Mouse (Mus musculus): ENCODE results near the gene Rps18. TPM values are rescaled to one million over a fixed set of nuclear protein-coding genes. Genes with fewer than 3 reads are reported as not detected.
A peak's percentile ranks its signal among the peaks of the same experiment; 100 is the strongest.
"Not testable (repeated sequence)": the region's sequence is repeated elsewhere in the genome, so short reads cannot be mapped to it uniquely, and the experiment has no call there.

Gene Rps18
- total RNA-seq, 2 experiments from 2014 or later, result 356 to 380 TPM

GRCm38 (mm10) chr17:33909869-33910250, 45.9 kb downstream of the Rps18 start:
- DNase-seq (ENCODE audit: low spot score in 2 of 2), result no peak

- DNase-seq (ENCODE audit: low spot score in 2 of 2), result peak; percentile 97 to 99
Observed at GRCm38 (mm10) chr17:33909077-33909868, 46.5 kb downstream of the Rps18 start, which contains the start of gene Daxx. Gene Daxx, plus strand, starts transcription at chr17:33909414.

- DNase-seq (ENCODE audit: low spot score in 2 of 2), result peak; percentile 55 to 61
Observed at GRCm38 (mm10) chr17:33908331-33909076, 47.3 kb downstream of the Rps18 start.

- not testable (repeated sequence) for DNase-seq (ENCODE audit: low spot score in 2 of 2)
Observed at GRCm38 (mm10) chr17:33904835-33905234, 51.0 kb downstream of the Rps18 start, which contains the start of gene Platr17. Gene Platr17, plus strand, starts transcription at chr17:33905135.

GRCm38 (mm10) chr17:33903911-33904651, 51.7 kb downstream of the Rps18 start:
- not testable (repeated sequence) for DNase-seq (ENCODE audit: low spot score in 2 of 2)

- no peak for DNase-seq (ENCODE audit: low spot score in 2 of 2)
Observed at GRCm38 (mm10) chr17:33902491-33902890, 53.3 kb downstream of the Rps18 start.

- no peak for DNase-seq (ENCODE audit: low spot score in 2 of 2)
Observed at GRCm38 (mm10) chr17:33902079-33902478, 53.7 kb downstream of the Rps18 start.

Other genes starting within 250 kb of the Rps18 start
- 10 to 100 TPM; 84.7 to 89.0 TPM for gene March2, start 237.3 kb downstream of the Rps18 start, total RNA-seq (2021)
- 100 to 1,000 TPM; 281 to 286 TPM for gene Rab11b, start 195.5 kb downstream of the Rps18 start, total RNA-seq (2021)
- gene Angptl4, start 174.2 kb downstream of the Rps18 start, total RNA-seq (2021), result 1 to 10 TPM; 4.8 to 5.8 TPM
- gene Kank3, start 145.5 kb downstream of the Rps18 start, total RNA-seq (2021), result 10 to 100 TPM; 45.2 to 48.1 TPM
- gene Rps28, start 131.4 kb downstream of the Rps18 start, total RNA-seq (2021), result 100 to 1,000 TPM; 776 to 830 TPM
- gene Ndufa7, start 131.4 kb downstream of the Rps18 start, total RNA-seq (2021), result 100 to 1,000 TPM; 209 to 232 TPM
- 10 to 100 TPM; 25.9 to 28.8 TPM for gene Cd320, start 112.9 kb downstream of the Rps18 start, total RNA-seq (2021)
- not detected for gene Gm7029, start 82.2 kb downstream of the Rps18 start, total RNA-seq (2021)
- gene Kifc1, start 65.3 kb downstream of the Rps18 start, total RNA-seq (2021), result 1 to 10 TPM; 2.9 to 4.5 TPM
- under 1 TPM in 1 of 2 experiments, not detected in 1; 0.50 TPM for gene Platr17, start 50.9 kb downstream of the Rps18 start, total RNA-seq (2021)
- gene Daxx, start 46.6 kb downstream of the Rps18 start, total RNA-seq (2021), result 10 to 100 TPM; 28.0 to 28.6 TPM
- gene Tapbp, start 40.1 kb downstream of the Rps18 start, total RNA-seq (2021), result 10 to 100 TPM; 27.4 to 34.4 TPM
- 10 to 100 TPM; 30.5 to 34.0 TPM for gene Zbtb22, start 40.1 kb downstream of the Rps18 start, total RNA-seq (2021)
- gene Rgl2, start 26.5 kb downstream of the Rps18 start, total RNA-seq (2021), result 10 to 100 TPM; 67.0 to 68.9 TPM
- gene Pfdn6, start 15.7 kb downstream of the Rps18 start, total RNA-seq (2021), result 10 to 100 TPM; 89.3 to 93.4 TPM
- 10 to 100 TPM; 17.5 to 18.5 TPM for gene Wdr46, start 15.3 kb downstream of the Rps18 start, total RNA-seq (2021)
- 1 to 10 TPM; 5.4 to 6.8 TPM for gene B3galt4, start 4.5 kb downstream of the Rps18 start, total RNA-seq (2021)
- gene Vps52, start 189 bp downstream of the Rps18 start, total RNA-seq (2021), result 10 to 100 TPM; 78.5 to 84.4 TPM
- 10 to 100 TPM; 14.4 to 15.9 TPM for gene H2-K1, start 44.3 kb upstream of the Rps18 start, total RNA-seq (2021)
- gene Ring1, start 68.7 kb upstream of the Rps18 start, total RNA-seq (2021), result 10 to 100 TPM; 32.5 to 37.8 TPM
- 10 to 100 TPM; 48.0 to 48.7 TPM for gene H2-Ke6, start 72.1 kb upstream of the Rps18 start, total RNA-seq (2021)
- gene Slc39a7, start 75.7 kb upstream of the Rps18 start, total RNA-seq (2021), result 10 to 100 TPM; 91.2 to 97.5 TPM
- gene Rxrb, start 75.8 kb upstream of the Rps18 start, total RNA-seq (2021), result 10 to 100 TPM; 70.9 to 72.1 TPM
- 10 to 100 TPM; 26.8 to 27.4 TPM for gene Col11a2, start 83.4 kb upstream of the Rps18 start, total RNA-seq (2021)
- gene H2-Oa, start 136.3 kb upstream of the Rps18 start, total RNA-seq (2021), result not detected
- gene H2-DMa, start 163.5 kb upstream of the Rps18 start, total RNA-seq (2021), result 10 to 100 TPM; 36.8 to 38.0 TPM
- 100 to 1,000 TPM; 248 to 278 TPM for gene Brd2, start 166.6 kb upstream of the Rps18 start, total RNA-seq (2021)
- 1 to 10 TPM in 1 of 2 experiments, under 1 TPM in 1; 0.55 to 1.0 TPM for gene H2-DMb2, start 187.3 kb upstream of the Rps18 start, total RNA-seq (2021)
- gene H2-DMb1, start 197.1 kb upstream of the Rps18 start, total RNA-seq (2021), result under 1 TPM; 0.65 to 0.98 TPM
- gene Tap1, start 231.6 kb upstream of the Rps18 start, total RNA-seq (2021), result 1 to 10 TPM; 2.8 to 3.2 TPM
- 1 to 10 TPM; 1.1 to 1.8 TPM for gene Psmb9, start 231.8 kb upstream of the Rps18 start, total RNA-seq (2021)
- 1 to 10 TPM; 2.5 to 2.6 TPM for gene Psmb8, start 241.7 kb upstream of the Rps18 start, total RNA-seq (2021)
- gene Tap2, start 247.5 kb upstream of the Rps18 start, total RNA-seq (2021), result 1 to 10 TPM; 5.7 to 5.9 TPM

Measured in layer of hippocampus, postnatal 14 days (tissue).